Mouse (Mus musculus) megakaryocyte-erythroid progenitor cell, adult 5 weeks (primary cell): Measurements from ENCODE around the gene Slc15a5. TPM values are rescaled to one million over a fixed set of nuclear protein-coding genes. Genes with fewer than 3 reads are reported as not detected.

Experiments
- polyA plus RNA-seq: library from polyadenylated mRNA; stranded (reverse); fragments of >175 nt; gene quantifications from 2 replicates; pipeline ENCODE4 v1.2.3, GENCODE M21; 2012

The Slc15a5 gene
- polyA plus RNA-seq, result not detected in 2 replicates

GRCm38 (mm10) chr6:138079816-138080215 is at the start of gene Slc15a5:
Slc15a5 (minus strand) TSS chr6:138079916.

Other genes starting within 250 kb of the Slc15a5 start
- gene Mgst1, start 60.4 kb upstream of the Slc15a5 start, polyA plus RNA-seq, result 5.7 and 7.4 TPM in 2 replicates